Mouse (Mus musculus): ENCODE measurements around the gene Camta1. TPM values are rescaled to one million over a fixed set of nuclear protein-coding genes. Genes with fewer than 3 reads are reported as not detected.

Camta1 gene
- polyA plus RNA-seq, 1 experiment from 2014 or later = 61.9 TPM

- Histone ChIP-seq H3K27me3 (ENCODE audit: control insufficient read depth, insufficient read depth, low read length) (no peaks in the 10 kb centered on the region), H3K4me3 (ENCODE audit: low read depth, low read length) (no peak overlapping the region), H3K4me2 (replicated peaks; ENCODE audit: low read depth) (no peak overlapping the region), H3K9ac (ENCODE audit: low read length) (no peak overlapping the region), H3K4me1 (replicated peaks; ENCODE audit: control insufficient read depth, insufficient read depth) (peaks cover 11% of the 10 kb centered on the region), H3K27ac (replicated peaks) (peak overlapping the region; percentile 84), H3K36me3 (ENCODE audit: control insufficient read depth, insufficient read depth, low read length) (peaks cover 16% of the 10 kb centered on the region), H3K9me3 (ENCODE audit: control insufficient read depth, low read length) (no peaks in the 10 kb centered on the region)
- DNase-seq (ENCODE audit: low spot score) (no peak), ATAC-seq (ENCODE audit: low FRiP score, low TSS enrichment) (no peak)
- 57% methylated on average over 2 of the region's 2 CpGs for WGBS
- TF ChIP-seq EP300 (optimal IDR thresholded peaks at IDR 0.05) (no peak), CTCF (IDR thresholded peaks at IDR 0.05; ENCODE audit: low read depth) (no peak)
Measured at GRCm38 (mm10) chr4:150868859-150869258, 992.8 kb downstream of the Camta1 start.

GRCm38 (mm10) chr4:150868161-150868560 lies 993.5 kb downstream of the Camta1 start:
- no peak overlapping the region for H3K4me3 ChIP-seq (ENCODE audit: low read depth, low read length)
- TF ChIP-seq CTCF (IDR thresholded peaks at IDR 0.05; ENCODE audit: low read depth) = no peak
- TF ChIP-seq EP300 (optimal IDR thresholded peaks at IDR 0.05) = no peak
- H3K9me3 ChIP-seq (ENCODE audit: control insufficient read depth, low read length) = no peaks in the 10 kb centered on the region
- no peaks in the 10 kb centered on the region for H3K27me3 ChIP-seq (ENCODE audit: control insufficient read depth, insufficient read depth, low read length)
- H3K4me2 ChIP-seq (replicated peaks; ENCODE audit: low read depth) = no peak overlapping the region
- ATAC-seq (ENCODE audit: low FRiP score, low TSS enrichment) (no peak), DNase-seq (ENCODE audit: low spot score) (no peak)
- 61% methylated on average over 6 of the region's 6 CpGs for WGBS
- peaks cover 16% of the 10 kb centered on the region for H3K36me3 ChIP-seq (ENCODE audit: control insufficient read depth, insufficient read depth, low read length)
- H3K4me1 ChIP-seq (replicated peaks; ENCODE audit: control insufficient read depth, insufficient read depth) = peaks cover 11% of the 10 kb centered on the region
- H3K27ac ChIP-seq (replicated peaks) = no peak overlapping the region
- H3K9ac ChIP-seq (ENCODE audit: low read length) = no peak overlapping the region

Other genes with a start within 250 kb of the Camta1 start
- gene Dnajc11, start 71.8 kb upstream of the Camta1 start, polyA plus RNA-seq (2015; fragmentation: Nextera tagmentation; extraction: Ambion mirVana) = 33.0 and 34.5 TPM in 2 replicates
- 22.2 and 23.5 TPM in 2 replicates for gene Thap3, start 127.1 kb upstream of the Camta1 start, polyA plus RNA-seq (2015; fragmentation: Nextera tagmentation; extraction: Ambion mirVana)
- gene Phf13, start 134.4 kb upstream of the Camta1 start, polyA plus RNA-seq (2015; fragmentation: Nextera tagmentation; extraction: Ambion mirVana) = 12.4 and 12.7 TPM in 2 replicates
- gene Klhl21, start 146.9 kb upstream of the Camta1 start, polyA plus RNA-seq (2015; fragmentation: Nextera tagmentation; extraction: Ambion mirVana) = 11.2 and 11.9 TPM in 2 replicates
- gene Zbtb48, start 165.8 kb upstream of the Camta1 start, polyA plus RNA-seq (2015; fragmentation: Nextera tagmentation; extraction: Ambion mirVana) = 10.1 and 10.6 TPM in 2 replicates
- gene Tas1r1, start 176.7 kb upstream of the Camta1 start, polyA plus RNA-seq (2015; fragmentation: Nextera tagmentation; extraction: Ambion mirVana) = 0.12 and 0.16 TPM in 2 replicates
- 11.2 and 12.0 TPM in 2 replicates for gene Nol9, start 177.4 kb upstream of the Camta1 start, polyA plus RNA-seq (2015; fragmentation: Nextera tagmentation; extraction: Ambion mirVana)
- 6.4 and 7.5 TPM in 2 replicates for gene Plekhg5, start 210.6 kb upstream of the Camta1 start, polyA plus RNA-seq (2015; fragmentation: Nextera tagmentation; extraction: Ambion mirVana)

All from stomach, postnatal 0 days (tissue).